Mouse (Mus musculus) cerebellum, adult 18-20 months (tissue): ENCODE measurements around the gene Pacsin2.
A peak's percentile ranks its signal among the peaks of the same experiment; 100 is the strongest.
"Not testable (repeated sequence)": the region's sequence is repeated elsewhere in the genome, so short reads cannot be mapped to it uniquely, and the experiment has no call there.

Experiments
- DNase-seq, 2 experiments: peaks; one replicate each; pipeline ENCODE4 v3.0.0; 2021

The Pacsin2 gene

DNA sequence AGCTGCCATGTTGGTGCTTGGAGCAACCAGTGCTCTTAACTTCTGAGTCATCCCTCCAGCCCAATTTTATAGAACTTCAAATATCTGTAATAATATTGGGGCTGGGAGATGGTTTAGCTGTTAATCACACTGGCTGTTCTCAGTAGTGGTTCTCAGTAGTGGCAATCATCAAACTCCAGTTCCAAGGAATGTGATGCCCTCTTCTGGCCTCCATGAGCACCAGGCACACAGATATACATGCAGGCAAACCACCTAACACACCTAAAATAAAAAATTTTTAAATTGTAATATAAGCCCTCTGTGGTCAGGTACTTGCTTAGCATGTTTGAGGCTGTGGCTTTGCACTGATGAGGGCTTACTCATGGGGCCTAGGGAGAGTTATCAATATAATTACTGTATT lies 98.7 kb downstream of the Pacsin2 start:
- no peak for DNase-seq

DNA sequence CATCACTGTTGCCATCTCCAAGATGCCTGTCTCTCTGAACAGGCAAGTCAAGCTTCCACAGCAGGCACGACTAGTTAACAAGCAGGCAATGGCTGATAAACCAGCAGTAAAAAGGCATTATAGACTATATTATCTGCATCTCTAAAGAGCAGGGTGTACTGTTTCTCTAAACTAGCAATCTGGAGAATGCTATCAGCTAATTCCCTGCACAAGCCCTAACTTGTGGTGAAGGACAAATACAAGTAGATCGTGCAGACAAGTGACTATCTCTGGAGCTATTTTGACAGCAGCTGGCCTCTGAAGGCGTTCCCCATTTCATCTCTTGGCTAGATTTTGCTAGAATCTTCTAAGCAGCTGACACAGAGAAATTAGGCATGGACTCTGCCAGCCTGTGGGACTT lies 100.2 kb downstream of the Pacsin2 start:
- DNase-seq, result no peak

DNA sequence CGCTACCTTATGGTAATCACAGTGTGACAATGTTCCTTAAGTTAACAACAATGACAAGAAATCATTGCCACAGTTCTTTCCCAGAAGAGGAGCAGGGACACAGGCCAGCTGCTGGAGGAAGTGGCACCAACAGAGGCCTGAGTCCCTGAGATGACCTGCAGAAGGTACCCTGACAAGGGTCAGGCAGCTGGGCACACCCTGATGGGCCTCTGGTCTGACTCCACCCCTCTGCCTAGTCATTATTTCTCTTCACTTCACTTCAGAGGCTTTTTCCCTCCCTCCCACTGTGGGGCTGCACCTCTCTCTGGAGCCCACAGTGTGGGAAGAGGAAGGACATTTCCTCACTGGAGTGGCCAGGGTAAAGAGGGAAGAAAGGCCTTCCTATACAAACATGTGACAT lies 101.6 kb downstream of the Pacsin2 start:
- DNase-seq, result not testable (repeated sequence)

DNA sequence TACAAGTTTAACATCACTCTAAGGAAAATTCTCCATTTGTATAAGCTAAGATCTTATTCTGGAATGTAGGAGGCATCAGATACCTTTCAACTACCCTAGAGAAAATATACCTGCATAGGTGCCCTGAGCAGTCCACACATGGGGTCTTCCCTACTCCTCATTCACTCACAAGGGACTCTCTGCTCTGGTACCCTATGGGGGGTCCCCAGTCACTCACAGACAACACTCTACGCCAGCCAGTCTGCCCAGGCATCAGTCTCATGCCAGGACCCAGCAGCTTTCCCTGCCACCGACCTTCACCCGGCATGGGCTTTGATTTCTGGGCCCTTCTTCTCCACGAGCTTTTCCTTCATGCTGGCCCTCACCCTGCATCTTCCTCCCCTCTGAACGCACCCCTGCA lies 103.5 kb downstream of the Pacsin2 start:
- not testable (repeated sequence) for DNase-seq

DNA sequence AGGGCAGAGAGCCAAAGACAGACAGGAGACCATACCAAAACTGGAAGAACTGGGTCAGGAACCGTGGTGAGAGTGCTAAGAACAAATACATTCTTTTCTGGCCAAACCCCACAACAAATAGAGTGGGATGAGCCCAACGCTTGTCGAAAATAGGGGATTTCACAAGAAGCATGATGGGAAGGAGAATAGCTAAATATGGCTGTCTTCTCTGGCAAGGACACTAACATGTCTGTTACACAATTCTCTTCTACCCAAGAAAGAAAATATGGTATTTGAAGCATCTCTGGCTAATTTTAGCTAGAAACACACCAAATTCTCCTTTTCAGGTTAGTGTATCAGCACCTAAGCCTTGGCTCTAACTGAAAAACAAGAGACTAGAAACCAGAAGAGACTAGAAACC lies 104.3 kb downstream of the Pacsin2 start:
- no peak for DNase-seq

DNA sequence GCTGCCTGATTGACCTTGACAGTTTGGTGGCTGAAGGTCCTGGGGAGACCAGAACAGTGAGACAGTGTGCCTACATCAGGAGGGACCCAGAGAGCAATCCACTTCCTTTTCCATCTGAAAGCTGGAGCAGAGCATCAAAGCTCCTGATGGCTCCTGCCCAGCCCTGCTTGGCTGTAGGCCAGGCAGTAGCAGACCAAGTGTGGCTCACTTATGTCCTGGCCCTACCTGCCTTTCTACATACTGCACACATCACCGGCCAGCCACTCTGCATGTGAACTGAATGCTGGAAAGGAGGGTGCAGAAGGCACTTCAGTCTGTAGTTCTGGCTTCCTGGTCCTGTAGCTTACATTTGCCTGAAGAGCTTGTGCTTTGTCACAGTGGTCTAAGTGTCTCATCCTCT lies 105.9 kb downstream of the Pacsin2 start:
- no peak for DNase-seq

DNA sequence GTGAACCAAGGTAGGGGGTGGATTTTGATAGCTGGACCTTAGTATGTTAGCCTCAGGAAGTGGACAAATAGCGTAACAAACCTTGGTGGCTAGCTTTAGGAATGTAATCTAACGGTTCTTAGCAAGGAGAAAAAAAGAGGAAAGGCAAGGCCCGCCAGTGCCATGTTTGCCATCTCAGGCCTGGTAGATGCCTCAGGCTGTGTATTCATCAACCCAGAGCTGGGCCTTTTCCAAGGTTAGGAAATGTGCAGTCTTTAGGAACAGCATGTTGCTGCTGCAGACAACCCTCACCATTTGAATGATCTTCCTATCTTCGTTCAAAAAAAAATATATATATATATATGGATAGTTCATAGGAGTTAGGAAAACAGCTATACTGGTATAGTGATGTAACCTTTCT lies 112.9 kb downstream of the Pacsin2 start:
- no peak for DNase-seq

DNA sequence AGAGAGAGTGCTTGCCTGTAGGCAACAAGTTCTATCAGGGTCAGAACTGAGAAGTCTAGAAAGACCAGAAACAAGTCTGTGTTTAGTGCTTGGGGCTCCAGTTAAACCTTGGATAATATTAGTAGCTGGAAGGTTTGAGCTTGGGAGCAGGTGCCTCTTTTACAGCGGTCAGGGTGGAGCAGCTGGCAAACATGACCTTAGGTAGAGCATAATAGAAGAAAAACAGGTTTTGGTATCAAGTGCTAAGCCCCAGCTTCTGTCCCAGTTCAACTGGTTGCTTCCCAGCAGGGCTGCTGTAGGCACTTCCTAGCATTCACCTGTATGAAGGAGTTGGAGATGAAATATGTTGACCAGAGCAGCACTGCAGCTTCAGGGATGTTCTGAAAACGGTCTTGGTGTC lies 113.5 kb downstream of the Pacsin2 start:
- DNase-seq, result peak in 1 of 2 experiments; percentile 6

DNA sequence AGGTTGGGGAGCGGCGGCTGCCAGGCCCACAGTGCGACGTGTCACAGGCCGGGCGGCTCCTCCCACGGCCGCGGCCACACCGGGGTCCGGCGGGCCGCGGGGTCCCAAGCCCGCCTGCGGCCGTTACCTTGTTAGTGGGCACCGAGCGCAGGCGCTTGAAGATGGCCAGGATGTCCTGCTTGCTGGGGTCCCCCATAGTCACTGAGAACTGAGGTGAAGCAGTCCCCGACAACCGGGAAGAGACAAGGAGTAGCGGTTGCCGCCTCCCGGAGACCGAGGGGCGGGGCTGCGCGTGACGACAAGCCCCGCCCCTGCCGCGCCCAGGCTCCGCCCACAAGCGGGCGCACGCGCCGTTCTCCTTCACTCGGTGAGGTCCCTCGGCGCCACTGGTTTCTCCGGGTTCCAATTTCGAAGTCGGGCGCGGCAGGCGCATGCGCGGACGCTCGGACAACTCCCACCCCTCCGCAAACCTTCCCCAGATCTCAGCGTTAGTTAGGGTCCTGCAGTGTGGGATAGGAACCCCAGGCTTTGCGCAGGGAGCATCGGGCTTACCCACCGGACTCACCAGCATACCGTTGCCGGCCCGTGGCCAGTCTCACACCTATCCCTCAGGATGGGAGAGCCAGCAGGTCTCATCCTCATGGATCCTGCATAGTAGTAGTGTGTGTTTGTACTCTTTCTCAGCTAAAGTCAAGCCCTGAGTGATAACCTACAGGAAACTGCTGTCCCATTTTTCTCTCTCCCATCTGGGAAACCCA lies 114.3 kb downstream of the Pacsin2 start, which contains the start of gene Arfgap3:
Gene Arfgap3, minus strand, starts transcription at position 294 of the 758 bp plus-strand sequence.
- DNase-seq, result peak; percentile 86 to 95

DNA sequence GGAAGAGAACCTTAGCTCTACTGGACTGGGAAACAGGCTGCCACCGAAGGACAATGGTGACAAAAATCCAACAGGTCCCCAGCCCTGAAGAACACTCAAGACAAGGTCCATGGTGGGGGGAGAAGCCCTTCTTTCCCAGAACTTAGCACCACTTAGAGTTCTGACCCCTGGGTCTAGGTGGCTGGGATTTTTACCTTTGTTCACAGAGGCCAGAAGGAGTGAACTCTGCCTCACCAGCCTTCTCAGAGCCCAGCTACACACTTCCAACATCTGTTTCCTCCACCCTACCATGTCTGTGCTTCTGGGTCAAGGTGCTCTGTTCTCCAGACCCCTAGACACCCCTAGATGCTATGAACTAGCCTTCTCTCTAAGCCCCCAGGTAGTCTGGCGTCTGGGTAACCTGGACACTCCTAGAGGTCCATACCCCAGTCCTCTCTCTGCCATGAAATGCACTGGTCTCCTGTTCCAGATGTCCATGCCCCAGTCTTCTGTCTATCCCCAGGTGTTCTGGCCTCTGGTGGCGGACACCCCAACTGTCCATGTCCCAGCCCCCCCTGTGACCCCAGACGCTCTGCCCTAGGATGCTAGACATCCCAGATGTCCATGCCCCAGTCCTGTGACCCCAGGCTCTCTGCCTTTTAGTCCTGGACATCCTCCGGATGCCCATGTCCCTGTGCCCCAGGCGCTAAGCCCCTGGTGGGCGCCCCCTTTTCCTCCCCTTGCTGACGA lies 115.0 kb downstream of the Pacsin2 start:
- no peak for DNase-seq

DNA sequence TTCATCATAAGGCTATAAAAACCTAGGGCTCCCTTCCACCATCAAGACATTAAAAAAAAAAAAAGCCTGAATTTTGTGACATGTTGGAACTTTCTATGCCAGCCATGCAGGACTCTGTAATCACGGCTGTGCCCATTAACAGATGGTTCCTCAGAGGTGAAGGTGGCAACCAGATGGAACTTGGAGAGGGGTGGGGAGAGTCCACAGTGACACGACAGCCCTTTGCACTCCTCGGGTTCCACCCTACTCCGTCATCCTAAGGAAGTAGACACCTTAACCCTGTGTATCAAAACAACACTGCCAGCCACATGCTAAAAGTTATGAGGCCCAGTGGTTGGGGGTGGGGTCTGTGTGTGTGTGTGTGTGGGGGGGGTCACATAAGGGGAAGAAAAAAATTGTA lies 115.7 kb downstream of the Pacsin2 start:
- peak; percentile 28 to 48 for DNase-seq

DNA sequence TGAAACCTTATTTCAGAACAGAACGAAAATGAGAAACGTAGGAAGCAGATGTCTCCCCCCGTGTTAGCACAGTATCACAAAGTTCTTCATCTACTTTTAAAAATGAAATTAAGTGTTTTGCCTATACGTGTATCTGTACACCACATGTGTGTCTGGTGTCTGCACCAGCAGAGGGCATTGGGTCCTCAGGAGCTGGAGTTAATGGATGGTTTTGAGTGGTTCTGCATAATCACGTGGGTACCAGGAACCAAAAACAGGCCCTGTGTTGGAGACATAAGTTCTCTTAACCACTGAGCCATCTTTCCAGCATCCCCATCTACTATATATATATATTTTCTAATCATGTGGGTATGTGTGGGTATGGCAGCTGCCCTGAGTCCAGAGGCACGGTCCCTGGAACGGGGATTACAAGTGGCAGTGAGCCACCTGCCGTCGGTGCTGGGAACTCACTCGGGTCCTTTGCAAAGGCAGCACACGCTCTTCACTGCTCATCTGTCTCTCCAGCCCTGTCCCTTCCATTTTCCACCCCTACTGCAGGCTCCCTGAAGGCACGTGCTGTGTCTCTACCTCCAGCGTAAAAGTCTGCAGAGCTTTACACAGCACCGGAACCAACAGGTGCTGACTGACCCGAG lies 118.4 kb downstream of the Pacsin2 start:
- no peak for DNase-seq

DNA sequence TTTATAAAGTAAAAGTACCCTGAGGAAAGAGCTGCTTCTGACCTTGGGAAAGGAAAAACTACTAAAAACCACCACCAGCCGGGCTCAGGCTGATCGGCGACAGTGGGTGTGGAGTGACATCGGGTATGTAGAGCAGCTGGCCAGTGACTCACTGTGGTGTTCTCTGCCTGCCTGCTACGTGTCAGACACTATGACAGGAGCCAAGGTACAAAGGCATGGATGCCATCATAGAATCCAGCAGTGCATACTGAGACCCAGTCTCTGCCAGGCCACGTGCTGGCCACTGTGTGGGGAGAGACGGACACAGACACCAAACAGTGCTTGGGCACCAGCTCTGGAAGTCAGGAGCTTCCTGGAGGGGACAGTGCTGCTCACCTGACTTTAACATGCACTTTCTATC lies 119.5 kb downstream of the Pacsin2 start:
- no peak for DNase-seq

DNA sequence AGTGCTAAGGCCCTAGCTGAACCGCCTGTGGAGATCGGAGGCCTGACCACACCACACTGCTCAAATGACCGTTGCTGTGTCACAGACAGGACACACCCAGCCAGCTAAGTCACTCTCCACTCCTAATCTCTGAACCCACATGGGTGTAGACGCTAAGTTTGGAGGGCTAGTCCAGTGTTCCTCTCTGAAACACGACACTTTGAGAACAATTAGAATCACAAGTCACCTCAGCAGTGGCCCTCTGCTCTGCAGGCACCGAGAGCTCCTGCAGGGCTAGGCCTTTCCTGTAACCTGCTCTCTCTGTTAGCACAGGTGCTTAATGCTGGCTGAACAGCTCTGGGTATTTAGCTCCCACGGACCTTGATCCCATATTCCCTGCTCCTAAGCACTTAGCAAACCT lies 120.2 kb downstream of the Pacsin2 start:
- DNase-seq, result no peak

DNA sequence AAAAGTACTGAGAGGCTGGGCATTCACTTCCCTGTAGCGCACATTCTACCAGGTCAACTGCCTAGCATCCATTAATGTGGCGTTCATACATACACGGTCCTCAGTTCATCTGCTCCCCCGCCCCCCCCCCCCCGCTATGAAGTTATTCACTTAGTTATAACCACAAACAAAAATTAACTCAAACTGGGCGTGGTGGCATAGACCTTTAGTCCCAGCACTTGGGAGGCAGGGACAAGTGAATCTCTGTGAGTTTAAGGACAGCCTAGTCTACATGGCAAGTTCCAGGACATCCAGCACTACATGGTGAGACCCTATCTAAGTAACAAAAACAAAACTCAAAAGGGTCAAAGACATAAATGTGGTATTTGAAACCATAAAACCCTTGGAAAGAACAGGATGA lies 125.5 kb downstream of the Pacsin2 start:
- no peak for DNase-seq

DNA sequence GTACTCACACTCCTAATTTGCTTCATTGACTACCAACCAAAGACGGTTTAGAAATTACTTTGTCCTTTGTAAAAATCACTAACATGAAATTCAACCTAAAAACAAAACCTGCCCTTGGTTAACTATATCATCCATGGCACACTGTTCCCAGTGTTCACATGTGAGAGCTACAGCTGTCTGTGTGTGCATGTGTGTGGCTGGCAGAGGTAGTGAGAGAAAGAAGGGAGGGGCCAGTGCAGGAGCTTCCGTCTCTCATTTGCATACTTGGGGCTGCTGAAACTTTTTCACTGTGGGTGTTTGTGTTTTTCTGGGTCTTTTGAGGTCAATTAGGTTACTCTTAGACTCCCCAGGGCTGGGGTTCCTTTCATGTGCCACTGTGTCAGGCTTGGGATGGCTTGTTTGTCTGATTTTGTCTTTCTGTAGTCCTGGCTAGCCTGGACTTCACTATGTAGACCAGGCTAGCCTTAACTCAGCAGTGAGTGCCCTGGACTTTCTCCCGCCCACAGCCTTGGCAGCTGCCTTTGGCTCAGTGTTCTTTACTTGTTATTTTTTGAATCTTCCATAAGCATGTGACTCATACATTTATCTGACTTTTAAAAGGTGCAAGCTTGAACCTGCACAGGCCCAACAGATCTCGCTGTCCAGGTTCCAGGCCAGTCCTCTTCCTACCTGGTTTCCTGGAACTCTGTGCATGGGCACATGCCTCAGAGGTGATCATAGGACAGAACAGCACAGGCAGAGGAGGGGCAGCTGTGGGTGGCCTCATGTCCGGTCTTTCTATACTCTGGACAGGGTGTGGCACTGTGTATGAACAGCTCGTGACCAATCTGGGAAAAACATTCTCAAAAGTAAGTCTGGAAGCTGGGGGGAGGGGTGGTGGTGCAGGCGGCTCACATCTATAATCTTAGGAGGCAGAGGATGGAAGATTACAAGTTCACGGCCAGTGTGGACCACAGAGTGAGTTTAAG lies 126.2 kb downstream of the Pacsin2 start:
- no peak for DNase-seq

DNA sequence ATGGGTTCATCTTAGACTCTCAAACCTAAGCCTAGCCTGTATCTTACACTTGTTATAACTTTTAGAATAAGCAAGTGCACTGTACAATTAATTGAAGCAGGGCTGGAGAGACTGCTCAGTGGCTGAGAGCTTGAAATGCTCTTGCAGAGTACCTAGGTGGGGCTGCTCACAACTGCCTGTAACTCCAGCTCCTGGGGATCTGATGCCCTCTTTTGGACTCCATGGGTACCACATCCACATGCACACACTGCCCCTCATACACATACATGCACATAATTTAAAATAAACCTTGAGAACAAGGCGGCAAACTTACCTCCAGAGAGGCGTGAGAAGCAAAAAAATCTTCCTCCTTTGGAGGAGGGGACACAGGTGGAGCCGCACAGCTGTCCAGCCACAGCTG lies 132.0 kb downstream of the Pacsin2 start:
- DNase-seq, result no peak

DNA sequence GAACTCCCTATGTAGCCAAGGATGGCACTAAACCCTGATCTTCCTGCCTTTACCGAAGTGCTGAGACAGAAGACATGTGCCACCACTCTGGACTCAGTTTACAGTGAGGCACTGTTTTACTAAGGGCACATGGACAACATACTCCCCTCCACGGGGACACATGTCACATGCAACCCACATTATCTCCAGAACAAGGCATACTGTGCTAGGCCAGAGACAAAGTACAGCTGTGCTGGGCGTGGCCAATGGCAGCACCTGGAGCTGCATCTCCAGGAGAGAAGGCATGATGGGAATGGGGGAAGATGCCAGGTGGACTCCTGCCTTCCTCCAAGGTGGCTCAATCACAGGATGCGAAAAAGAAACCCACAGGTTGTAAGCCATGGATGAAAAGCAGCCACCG lies 135.5 kb downstream of the Pacsin2 start:
- no peak for DNase-seq
